Mouse (Mus musculus): ENCODE measurements around the gene Corin. TPM values are rescaled to one million over a fixed set of nuclear protein-coding genes. Genes with fewer than 3 reads are reported as not detected.

Gene Corin
- 0.04 TPM in 1 of 2 replicates, not detected in the other for polyA plus RNA-seq (2012; rRNA removed; ENCODE audit: low replicate concordance)

GRCm38 (mm10) chr5:72503531-72504523 is at the start of gene Corin:
Gene Corin, minus strand, starts transcription at chr5:72504473.

Other genes with a start within 250 kb of the Corin start
- 4.3 and 11.8 TPM in 2 replicates for gene Nfxl1, start 55.2 kb upstream of the Corin start, polyA plus RNA-seq (2012; rRNA removed; ENCODE audit: low replicate concordance)
- gene Zar1, start 76.8 kb upstream of the Corin start, polyA plus RNA-seq (2012; rRNA removed; ENCODE audit: low replicate concordance), result 0.10 TPM in 1 of 2 replicates, not detected in the other
- 0.23 TPM in 1 of 2 replicates, not detected in the other for gene Gm5868, start 83.1 kb upstream of the Corin start, polyA plus RNA-seq (2012; rRNA removed; ENCODE audit: low replicate concordance)
- gene Cnga1, start 139.8 kb upstream of the Corin start, polyA plus RNA-seq (2012; rRNA removed; ENCODE audit: low replicate concordance), result not detected in 2 replicates
- 0.11 and 0.54 TPM in 2 replicates for gene Nipal1, start 143.3 kb upstream of the Corin start, polyA plus RNA-seq (2012; rRNA removed; ENCODE audit: low replicate concordance)
- 0.26 and 0.60 TPM in 2 replicates for gene Txk, start 248.3 kb upstream of the Corin start, polyA plus RNA-seq (2012; rRNA removed; ENCODE audit: low replicate concordance)